Mouse (Mus musculus) stomach, adult 2 months (tissue): ENCODE measurements around the gene Trim66. TPM values are rescaled to one million over a fixed set of nuclear protein-coding genes. Genes with fewer than 3 reads are reported as not detected.

Experiments
- polyA plus RNA-seq: library from polyadenylated mRNA; depleted of rRNA; stranded (reverse); fragments of >200 nt; gene quantifications from 2 replicates; pipeline ENCODE4 v1.2.3, GENCODE M21; 2012; rRNA removed

The Trim66 gene
- 0.02 and 0.06 TPM in 2 replicates for polyA plus RNA-seq

GRCm38 (mm10) chr7:109508034-109508433, at the start of gene Trim66:
Gene Trim66 (minus strand): TSS chr7:109508134.

DNA sequence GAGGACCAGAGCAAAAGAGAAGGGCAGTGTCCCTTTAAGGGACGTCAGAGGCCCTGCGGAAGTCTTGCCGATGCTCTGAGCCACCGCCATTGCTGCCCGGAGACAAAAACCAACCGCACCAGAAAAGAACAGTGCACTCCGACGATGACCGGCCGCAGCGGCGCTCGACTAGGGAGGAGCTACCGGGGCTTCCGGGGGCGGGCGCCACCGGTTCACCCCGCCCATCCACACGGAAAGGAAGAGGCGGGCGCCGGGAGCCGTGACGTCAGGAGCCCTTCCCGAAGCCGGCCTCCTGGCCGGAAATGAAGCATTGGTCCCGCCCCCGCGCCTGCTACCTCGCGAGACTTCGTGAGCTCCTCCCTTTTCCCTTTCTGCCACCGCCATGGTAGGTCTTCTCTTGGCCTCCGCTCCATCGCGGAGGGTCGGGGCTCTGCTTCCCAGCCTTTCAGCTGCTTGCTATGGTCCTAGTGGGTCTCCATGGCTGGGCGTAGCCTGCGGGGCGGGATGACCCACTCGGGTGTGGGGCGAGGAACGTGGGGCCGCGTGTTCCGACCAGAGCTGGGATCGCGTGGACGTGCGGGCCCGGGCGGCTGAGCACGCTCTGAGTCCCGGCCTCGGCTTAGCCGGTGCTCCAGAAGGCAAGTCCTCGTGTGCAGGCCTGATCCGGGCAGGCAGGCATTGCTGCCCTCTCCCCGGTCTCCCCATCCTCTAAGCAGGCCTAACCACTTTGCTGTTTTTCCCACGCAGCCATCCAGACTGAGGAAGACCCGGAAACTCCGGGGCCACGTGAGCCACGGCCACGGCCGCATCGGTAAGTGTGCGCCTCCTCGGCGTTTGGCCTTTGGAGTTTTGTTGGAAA, 11.1 kb upstream of the Trim66 start, which contains the start of gene Rpl27a:
TSS of gene Rpl27a (plus strand) at position 310 of the 859 bp plus-strand sequence.

GRCm38 (mm10) chr7:109438781-109439591, 68.9 kb downstream of the Trim66 start, which contains the start of gene Stk33:
Gene Stk33 (minus strand): TSS chr7:109439081.

Other genes starting within 250 kb of the Trim66 start
- 0.11 TPM in 1 of 2 replicates, not detected in the other for gene Stk33, start 69.1 kb downstream of the Trim66 start, polyA plus RNA-seq
- 163 and 177 TPM in 2 replicates for gene Rpl27a, start 11.0 kb upstream of the Trim66 start, polyA plus RNA-seq
- gene St5, start 195.5 kb upstream of the Trim66 start, polyA plus RNA-seq = 17.9 and 20.9 TPM in 2 replicates
- 2.3 and 3.5 TPM in 2 replicates for gene Akip1, start 195.6 kb upstream of the Trim66 start, polyA plus RNA-seq
- 0.19 and 0.35 TPM in 2 replicates for gene BC051019, start 215.7 kb upstream of the Trim66 start, polyA plus RNA-seq
- gene Ascl3, start 223.6 kb upstream of the Trim66 start, polyA plus RNA-seq = 0.68 and 0.79 TPM in 2 replicates
- 14.7 and 20.5 TPM in 2 replicates for gene Tmem9b, start 244.7 kb upstream of the Trim66 start, polyA plus RNA-seq